Mouse (Mus musculus): Measurements from ENCODE around the gene Htr1d.

The Htr1d gene

GRCm38 (mm10) chr4:136423224-136423623, at the start of gene Htr1d:
Htr1d (plus strand) TSS chr4:136423524.
- no peak for DNase-seq (ENCODE audit: low spot score)

GRCm38 (mm10) chr4:136377001-136377400, 46.3 kb upstream of the Htr1d start:
- no peak for DNase-seq (ENCODE audit: low spot score)

- DNase-seq (ENCODE audit: low spot score) = no peak
Observed at GRCm38 (mm10) chr4:136383052-136383451, 40.3 kb upstream of the Htr1d start.

GRCm38 (mm10) chr4:136383839-136384238, 39.5 kb upstream of the Htr1d start:
- no peak for DNase-seq (ENCODE audit: low spot score)

- DNase-seq (ENCODE audit: low spot score) = no peak
Observed at GRCm38 (mm10) chr4:136387261-136387660, 36.1 kb upstream of the Htr1d start.

- no peak for DNase-seq (ENCODE audit: low spot score)
Observed at GRCm38 (mm10) chr4:136401806-136402205, 21.5 kb upstream of the Htr1d start.

- DNase-seq (ENCODE audit: low spot score) = no peak
Observed at GRCm38 (mm10) chr4:136407831-136408230, 15.5 kb upstream of the Htr1d start.

- no peak for DNase-seq (ENCODE audit: low spot score)
Observed at GRCm38 (mm10) chr4:136411995-136412765, 11.1 kb upstream of the Htr1d start.

GRCm38 (mm10) chr4:136415477-136415876, 7.8 kb upstream of the Htr1d start:
- no peak for DNase-seq (ENCODE audit: low spot score)

GRCm38 (mm10) chr4:136418962-136419361, 4.4 kb upstream of the Htr1d start:
- DNase-seq (ENCODE audit: low spot score) = no peak

GRCm38 (mm10) chr4:136419386-136419785, 3.9 kb upstream of the Htr1d start:
- DNase-seq (ENCODE audit: low spot score) = no peak

GRCm38 (mm10) chr4:136424120-136424999, 1.0 kb downstream of the Htr1d start:
- DNase-seq (ENCODE audit: low spot score) = no peak

GRCm38 (mm10) chr4:136425000-136425288, 1.6 kb downstream of the Htr1d start:
- DNase-seq (ENCODE audit: low spot score) = no peak

- DNase-seq (ENCODE audit: low spot score) = no peak
Observed at GRCm38 (mm10) chr4:136430609-136431375, 7.5 kb downstream of the Htr1d start.

- peak; percentile 6 for DNase-seq (ENCODE audit: low spot score)
Observed at GRCm38 (mm10) chr4:136431376-136431693, 8.0 kb downstream of the Htr1d start.

- no peak for DNase-seq (ENCODE audit: low spot score)
Observed at GRCm38 (mm10) chr4:136434029-136434428, 10.7 kb downstream of the Htr1d start.

- DNase-seq (ENCODE audit: low spot score) = no peak
Observed at GRCm38 (mm10) chr4:136439106-136439505, 15.8 kb downstream of the Htr1d start.

GRCm38 (mm10) chr4:136441354-136442043, 18.2 kb downstream of the Htr1d start:
- DNase-seq (ENCODE audit: low spot score) = no peak

- DNase-seq (ENCODE audit: low spot score) = no peak
Observed at GRCm38 (mm10) chr4:136444561-136444960, 21.2 kb downstream of the Htr1d start.

GRCm38 (mm10) chr4:136449795-136450194, 26.5 kb downstream of the Htr1d start:
- DNase-seq (ENCODE audit: low spot score) = no peak

- no peak for DNase-seq (ENCODE audit: low spot score)
Observed at GRCm38 (mm10) chr4:136450271-136450670, 26.9 kb downstream of the Htr1d start.

- no peak for DNase-seq (ENCODE audit: low spot score)
Observed at GRCm38 (mm10) chr4:136451564-136451963, 28.2 kb downstream of the Htr1d start.
